Mouse (Mus musculus) ovary, adult 18-20 months (tissue): ENCODE data around the gene Cd209g.
"Not testable (repeated sequence)": the region's sequence is repeated elsewhere in the genome, so short reads cannot be mapped to it uniquely, and the experiment has no call there.

Experiments used
- DNase-seq: peaks from one replicate; pipeline ENCODE4 v3.0.0; 2022; ENCODE audit warnings: low spot score, mixed read lengths

Cd209g gene

GRCm38 (mm10) chr8:4133798-4134197, at the start of gene Cd209g:
Gene Cd209g (plus strand): TSS chr8:4134098.
- DNase-seq = no peak

- not testable (repeated sequence) for DNase-seq
Measured at GRCm38 (mm10) chr8:4087180-4087722, 46.6 kb upstream of the Cd209g start.

- DNase-seq = not testable (repeated sequence)
Measured at GRCm38 (mm10) chr8:4088514-4088913, 45.4 kb upstream of the Cd209g start.

- DNase-seq = not testable (repeated sequence)
Measured at GRCm38 (mm10) chr8:4105735-4106134, 28.2 kb upstream of the Cd209g start, which contains the start of gene Cd209f. Gene Cd209f (minus strand): TSS chr8:4105835.

GRCm38 (mm10) chr8:4139660-4140646, 6.1 kb downstream of the Cd209g start:
- peak; percentile 36 for DNase-seq

- DNase-seq = no peak
Measured at GRCm38 (mm10) chr8:4141721-4142120, 7.8 kb downstream of the Cd209g start.

- no peak for DNase-seq
Measured at GRCm38 (mm10) chr8:4147272-4147671, 13.4 kb downstream of the Cd209g start.

- no peak for DNase-seq
Measured at GRCm38 (mm10) chr8:4154878-4155277, 21.0 kb downstream of the Cd209g start.

- no peak for DNase-seq
Measured at GRCm38 (mm10) chr8:4162786-4163185, 28.9 kb downstream of the Cd209g start.

GRCm38 (mm10) chr8:4165176-4165851, 31.4 kb downstream of the Cd209g start:
- no peak for DNase-seq

GRCm38 (mm10) chr8:4165852-4166751, 32.2 kb downstream of the Cd209g start, which contains the start of gene Evi5l:
Gene Evi5l (plus strand): TSS chr8:4166567.
- peak; percentile 99 for DNase-seq

- DNase-seq = no peak
Measured at GRCm38 (mm10) chr8:4166881-4167525, 33.1 kb downstream of the Cd209g start.

- no peak for DNase-seq
Measured at GRCm38 (mm10) chr8:4167918-4168317, 34.0 kb downstream of the Cd209g start.

GRCm38 (mm10) chr8:4172486-4172885, 38.6 kb downstream of the Cd209g start:
- DNase-seq = no peak

GRCm38 (mm10) chr8:4174018-4174417, 40.1 kb downstream of the Cd209g start:
- DNase-seq = no peak

- DNase-seq = no peak
Measured at GRCm38 (mm10) chr8:4183409-4183808, 49.5 kb downstream of the Cd209g start.

- no peak for DNase-seq
Measured at GRCm38 (mm10) chr8:4186151-4186550, 52.3 kb downstream of the Cd209g start.
